Mouse (Mus musculus): Measurements from ENCODE around the gene Mast3.

The Mast3 gene

GRCm38 (mm10) chr8:70804481-70805206, at the start of gene Mast3:
Gene Mast3 (minus strand): TSS chr8:70805054.
- DNase-seq (ENCODE audit: low spot score) = peak; percentile 88

- peak; percentile 12 for DNase-seq (ENCODE audit: low spot score)
Measured at GRCm38 (mm10) chr8:70853863-70854262, 49.0 kb upstream of the Mast3 start.

GRCm38 (mm10) chr8:70852595-70853231, 47.9 kb upstream of the Mast3 start:
- DNase-seq (ENCODE audit: low spot score) = no peak

GRCm38 (mm10) chr8:70851837-70852236, 47.0 kb upstream of the Mast3 start:
- DNase-seq (ENCODE audit: low spot score) = no peak

GRCm38 (mm10) chr8:70850947-70851346, 46.1 kb upstream of the Mast3 start:
- no peak for DNase-seq (ENCODE audit: low spot score)

GRCm38 (mm10) chr8:70850132-70850845, 45.4 kb upstream of the Mast3 start:
- DNase-seq (ENCODE audit: low spot score) = no peak

- no peak for DNase-seq (ENCODE audit: low spot score)
Measured at GRCm38 (mm10) chr8:70849333-70849990, 44.6 kb upstream of the Mast3 start.

- no peak for DNase-seq (ENCODE audit: low spot score)
Measured at GRCm38 (mm10) chr8:70846371-70847154, 41.7 kb upstream of the Mast3 start.

GRCm38 (mm10) chr8:70845108-70845507, 40.3 kb upstream of the Mast3 start:
- DNase-seq (ENCODE audit: low spot score) = no peak

- DNase-seq (ENCODE audit: low spot score) = peak; percentile 92
Measured at GRCm38 (mm10) chr8:70844523-70844922, 39.7 kb upstream of the Mast3 start.

GRCm38 (mm10) chr8:70843941-70844340, 39.1 kb upstream of the Mast3 start:
- DNase-seq (ENCODE audit: low spot score) = no peak

- DNase-seq (ENCODE audit: low spot score) = no peak
Measured at GRCm38 (mm10) chr8:70843214-70843773, 38.4 kb upstream of the Mast3 start.

GRCm38 (mm10) chr8:70842484-70842883, 37.6 kb upstream of the Mast3 start:
- no peak for DNase-seq (ENCODE audit: low spot score)

- peak; percentile 93 for DNase-seq (ENCODE audit: low spot score)
Measured at GRCm38 (mm10) chr8:70841147-70842072, 36.6 kb upstream of the Mast3 start.

GRCm38 (mm10) chr8:70840590-70840989, 35.7 kb upstream of the Mast3 start:
- no peak for DNase-seq (ENCODE audit: low spot score)

- peak; percentile 100 for DNase-seq (ENCODE audit: low spot score)
Measured at GRCm38 (mm10) chr8:70839408-70840351, 34.8 kb upstream of the Mast3 start, which contains the start of gene Arrdc2. Gene Arrdc2 (minus strand): TSS chr8:70839720.

- DNase-seq (ENCODE audit: low spot score) = no peak
Measured at GRCm38 (mm10) chr8:70838654-70839407, 34.0 kb upstream of the Mast3 start.

- DNase-seq (ENCODE audit: low spot score) = no peak
Measured at GRCm38 (mm10) chr8:70836666-70837065, 31.8 kb upstream of the Mast3 start.
